ENCODE assay signal across 10 mouse cellular contexts in the genomic region with DNA sequence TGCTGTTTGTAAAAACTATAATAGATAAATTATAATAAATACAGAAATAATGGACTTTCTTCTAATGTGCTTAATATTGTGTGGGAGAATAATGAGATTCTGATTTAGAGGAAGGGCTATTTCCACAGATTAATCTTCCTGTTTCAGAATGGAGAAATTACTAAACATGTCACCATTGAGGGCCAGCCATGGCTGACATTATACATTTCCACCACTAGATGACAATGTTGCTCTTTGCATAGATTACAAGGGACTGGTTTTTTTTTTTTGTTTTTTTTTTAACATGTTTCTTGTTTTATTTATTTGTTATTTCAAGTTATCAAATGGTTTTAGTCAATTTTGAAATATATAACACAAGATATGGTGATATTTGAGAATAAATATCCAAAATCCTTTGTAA.
DNase-seq lines count a peak whose midpoint lies in the region; ATAC-seq and TF ChIP-seq lines count a peak whose summit lies in the region.
"Had no signal": no experiment of that assay in that cellular context is flagged by ENCODE, and none has a peak within 500 bp of the region (broad histone marks: within the 10 kb centered on the region; RNA-seq: fewer than 3 reads in every experiment).

No protein-coding gene starts in this region.

- H3K9ac ChIP-seq in forebrain, embryonic 11.5 days (ENCODE audit: low read length) = no peak overlapping the region
- no peak overlapping the region for H3K9ac ChIP-seq in forebrain, embryonic 15.5 days (replicated peaks)
- no peak overlapping the region for H3K9ac ChIP-seq in limb, embryonic 14.5 days (ENCODE audit: low read depth, low read length, severe bottlenecking)
- H3K9ac ChIP-seq: lung, embryonic 15.5 days had no signal

- no peak overlapping the region for H3K4me2 ChIP-seq in forebrain, embryonic 11.5 days (ENCODE audit: low read depth, low read length, severe bottlenecking)
- H3K4me2 ChIP-seq in forebrain, embryonic 15.5 days (replicated peaks) = no peak overlapping the region
- H3K4me2 ChIP-seq in limb, embryonic 14.5 days (replicated peaks; ENCODE audit: low read depth, low read length, severe bottlenecking) = no peak overlapping the region
- H3K4me2 ChIP-seq: lung, embryonic 15.5 days had no signal

- ATAC-seq in forebrain, embryonic 11.5 days (replicated peaks; ENCODE audit: low FRiP score) = peak; percentile 55
- no peak; the same call in 1 of the 2 replicates for ATAC-seq in forebrain, embryonic 15.5 days (replicated peaks)
- no peak for ATAC-seq in limb, embryonic 14.5 days (ENCODE audit: low FRiP score, low read depth)

- no peak overlapping the region for H3K27ac ChIP-seq in forebrain, embryonic 11.5 days (ENCODE audit: low read depth, low read length)
- no peak overlapping the region for H3K27ac ChIP-seq in forebrain, embryonic 15.5 days (replicated peaks)
- H3K27ac ChIP-seq in limb, embryonic 14.5 days (replicated peaks; ENCODE audit: low read depth, low read length) = no peak overlapping the region
- no peak overlapping the region for H3K27ac ChIP-seq in limb, embryonic 10.5 days
- H3K27ac ChIP-seq: lung, embryonic 15.5 days had no signal

- no peaks in the 10 kb centered on the region for H3K36me3 ChIP-seq in forebrain, embryonic 11.5 days (ENCODE audit: control insufficient read depth, insufficient read depth, low read length)
- H3K36me3 ChIP-seq in forebrain, embryonic 15.5 days = no peaks in the 10 kb centered on the region
- no peaks in the 10 kb centered on the region for H3K36me3 ChIP-seq in limb, embryonic 14.5 days (ENCODE audit: control insufficient read depth, insufficient read depth, low read length)
- no peaks in the 10 kb centered on the region for H3K36me3 ChIP-seq in limb, embryonic 10.5 days
- H3K36me3 ChIP-seq: lung, embryonic 15.5 days had no signal

- no peak for TF ChIP-seq POLR2A in limb, embryonic 14.5 days (IDR thresholded peaks at IDR 0.05; ENCODE audit: borderline replicate concordance, extremely low read depth, insufficient read depth, insufficient read length)

- H3K9me3 ChIP-seq in forebrain, embryonic 11.5 days (ENCODE audit: control insufficient read depth, low read length) = no peaks in the 10 kb centered on the region
- no peaks in the 10 kb centered on the region for H3K9me3 ChIP-seq in forebrain, embryonic 15.5 days
- H3K9me3 ChIP-seq in limb, embryonic 14.5 days (ENCODE audit: control insufficient read depth, low read length) = no peaks in the 10 kb centered on the region
- no peaks in the 10 kb centered on the region for H3K9me3 ChIP-seq in limb, embryonic 10.5 days (replicated peaks)
- H3K9me3 ChIP-seq: lung, embryonic 15.5 days had no signal

- no peak overlapping the region for H3K4me3 ChIP-seq in forebrain, embryonic 11.5 days (ENCODE audit: low read depth, low read length)
- no peak overlapping the region for H3K4me3 ChIP-seq in forebrain, embryonic 15.5 days
- no peak overlapping the region for H3K4me3 ChIP-seq in limb, embryonic 14.5 days (replicated peaks; ENCODE audit: low read length)
- no peak overlapping the region for H3K4me3 ChIP-seq in limb, embryonic 10.5 days
- H3K4me3 ChIP-seq: lung, embryonic 15.5 days had no signal

- no peaks in the 10 kb centered on the region for H3K4me1 ChIP-seq in forebrain, embryonic 11.5 days (replicated peaks; ENCODE audit: control insufficient read depth, insufficient read depth, low read length)
- no peaks in the 10 kb centered on the region for H3K4me1 ChIP-seq in forebrain, embryonic 15.5 days
- no peaks in the 10 kb centered on the region for H3K4me1 ChIP-seq in limb, embryonic 14.5 days (ENCODE audit: control insufficient read depth, insufficient read depth, low read length)
- H3K4me1 ChIP-seq in limb, embryonic 10.5 days = no peaks in the 10 kb centered on the region
- H3K4me1 ChIP-seq: lung, embryonic 15.5 days had no signal

- no peak for DNase-seq in forebrain, embryonic 11.5 days (ENCODE audit: low spot score)
- peak; percentile 54 for DNase-seq in limb, embryonic 14.5 days (ENCODE audit: low spot score)
- no peak for DNase-seq in limb, embryonic 10.5 days (ENCODE audit: low spot score)
- DNase-seq in Muller cell, postnatal 12 days (ENCODE audit: inconsistent ontology term) = peak; percentile 42
- DNase-seq in lung, postnatal 36 days = peak; percentile 3
- DNase-seq in spleen, postnatal 10 days (ENCODE audit: low spot score in 2 of 2) = no peak
- no peak for DNase-seq in cerebellum, adult 11-12 months
- DNase-seq: gastrocnemius, postnatal 25 days had no signal

- H3K27me3 ChIP-seq in forebrain, embryonic 11.5 days (ENCODE audit: control insufficient read depth, insufficient read depth, low read length) = no peaks in the 10 kb centered on the region
- H3K27me3 ChIP-seq in forebrain, embryonic 15.5 days = no peaks in the 10 kb centered on the region
- no peaks in the 10 kb centered on the region for H3K27me3 ChIP-seq in limb, embryonic 14.5 days (ENCODE audit: control insufficient read depth, insufficient read depth, low read length)
- H3K27me3 ChIP-seq in limb, embryonic 10.5 days (ENCODE audit: low read depth, poor library complexity, severe bottlenecking) = no peaks in the 10 kb centered on the region
- H3K27me3 ChIP-seq: lung, embryonic 15.5 days had no signal

Comparison
In these comparisons a context has a peak if more than half of its experiments do, and no peak if none do; other contexts are left out.
1. DNase-seq: peak in limb, embryonic 14.5 days (single experiment), Muller cell, postnatal 12 days (single experiment) and lung, postnatal 36 days (single experiment); none in forebrain, embryonic 11.5 days (single experiment), limb, embryonic 10.5 days (single experiment), spleen, postnatal 10 days (0 of 2) and cerebellum, adult 11-12 months (single experiment).